Mouse (Mus musculus) kidney, embryonic 15.5 days (tissue): ENCODE measurements at regions not wholly inside any gene's neighbourhood (a gene's known extent, or its start where the extent isn't known, plus 50 kb on each side); places are given as distances from the start of the nearest gene placed in this dataset.

Source experiments
- ATAC-seq: fragments of 200-750 bp; cut with Nextera tagmentation; replicated peaks from 2 replicates; pipeline ENCODE4 v1.8.0; 2017; ENCODE audit warnings: moderate TSS enrichment; ENCODE audit not compliant: low FRiP score
- H3K27ac ChIP-seq: fragments of 300-500 bp; sonication (generic); 2 replicates; pipeline ENCODE4 v1.5.1; 2015; ENCODE audit warnings: mild to moderate bottlenecking, inconsistent platforms
- H3K27me3 ChIP-seq: fragments of 300-500 bp; sonication (generic); 2 replicates; pipeline ENCODE4 v1.6.1; 2015; ENCODE audit warnings: inconsistent platforms
- H3K36me3 ChIP-seq: fragments of 300-500 bp; sonication (generic); 2 replicates; pipeline ENCODE4 v1.6.1; 2015; ENCODE audit warnings: inconsistent platforms
- H3K4me1 ChIP-seq: fragments of 300-500 bp; sonication (generic); 2 replicates; pipeline ENCODE4 v1.6.1; 2015; ENCODE audit warnings: inconsistent platforms
- H3K4me2 ChIP-seq: fragments of 300-500 bp; sonication (generic); 2 replicates; pipeline ENCODE4 v1.6.1; 2015; ENCODE audit warnings: moderate library complexity, mild to moderate bottlenecking, inconsistent platforms
- H3K4me3 ChIP-seq: fragments of 300-500 bp; sonication (generic); replicated peaks from 2 replicates; pipeline ENCODE4 v1.5.1; 2015; ENCODE audit warnings: mild to moderate bottlenecking, inconsistent platforms
- H3K9ac ChIP-seq: fragments of 300-500 bp; sonication (generic); 2 replicates; pipeline ENCODE4 v1.6.1; 2015; ENCODE audit warnings: mild to moderate bottlenecking, inconsistent platforms
- H3K9me3 ChIP-seq: fragments of 300-500 bp; sonication (generic); replicated peaks from 2 replicates; pipeline ENCODE4 v1.6.1; 2016; ENCODE audit warnings: inconsistent platforms
- WGBS: fragments of 180-500 bp; shearing (Covaris S2); methylation state at CpG from one replicate; pipeline ENCODE4 v1.1.7; 2015; ENCODE audit warnings: mixed read lengths; 5-methylcytosine and 5-hydroxymethylcytosine counted together

GRCm38 (mm10) chr6:51302240-51302639 is 130.2 kb upstream of the Nfe2l3 start:
- no peaks in the 10 kb centered on the region for H3K27me3 ChIP-seq
- no peaks in the 10 kb centered on the region for H3K4me1 ChIP-seq
- no peak overlapping the region for H3K9ac ChIP-seq
- 91% methylated on average over 7 of the region's 7 CpGs for WGBS
- ATAC-seq, result no peak
- no peaks in the 10 kb centered on the region for H3K36me3 ChIP-seq
- H3K4me3 ChIP-seq, result no peak overlapping the region
- no peak overlapping the region for H3K27ac ChIP-seq
- 0 out of 2 replicates have a peak, but pooled peaks cover 9% of the 10 kb centered on the region for H3K9me3 ChIP-seq
- no peak overlapping the region for H3K4me2 ChIP-seq

- Histone ChIP-seq H3K4me3 (no peak overlapping the region), H3K36me3 (no peaks in the 10 kb centered on the region), H3K27ac (no peak overlapping the region), H3K4me1 (peaks cover 23% of the 10 kb centered on the region), H3K9me3 (no peaks in the 10 kb centered on the region), H3K27me3 (no peaks in the 10 kb centered on the region), H3K4me2 (no peak overlapping the region), H3K9ac (no peak overlapping the region)
- 48% methylated on average over 2 of the region's 2 CpGs for WGBS
- ATAC-seq, result no peak
Measured at GRCm38 (mm10) chr6:51318341-51318740, 114.1 kb upstream of the Nfe2l3 start.

- H3K27ac ChIP-seq, result 0 out of 2 replicates have a peak overlapping the region, but pooled peaks have one; percentile 27
- H3K4me3 ChIP-seq, result no peak overlapping the region
- H3K4me2 ChIP-seq, result no peak overlapping the region
- H3K27me3 ChIP-seq, result no peaks in the 10 kb centered on the region
- no peaks in the 10 kb centered on the region for H3K9me3 ChIP-seq
- ATAC-seq, result no peak
- 40% methylated on average over 1 of the region's 1 CpGs for WGBS
- H3K9ac ChIP-seq, result no peak overlapping the region
- peaks cover 23% of the 10 kb centered on the region for H3K4me1 ChIP-seq
- H3K36me3 ChIP-seq, result no peaks in the 10 kb centered on the region
Measured at GRCm38 (mm10) chr6:51320019-51320418, 112.5 kb upstream of the Nfe2l3 start.

- no peaks in the 10 kb centered on the region for H3K27me3 ChIP-seq
- WGBS, result 24% methylated on average over 8 of the region's 8 CpGs
- no peak overlapping the region for H3K9ac ChIP-seq
- no peaks in the 10 kb centered on the region for H3K9me3 ChIP-seq
- H3K27ac ChIP-seq, result peak overlapping the region; percentile 4
- H3K4me2 ChIP-seq, result no peak overlapping the region; the same call in 1 of the 2 replicates
- peak; percentile 73 for ATAC-seq
- no peak overlapping the region for H3K4me3 ChIP-seq
- H3K4me1 ChIP-seq, result peaks cover 23% of the 10 kb centered on the region
- H3K36me3 ChIP-seq, result no peaks in the 10 kb centered on the region
Measured at GRCm38 (mm10) chr6:51320676-51321419, 111.6 kb upstream of the Nfe2l3 start.

- WGBS, result 84% methylated on average over 2 of the region's 2 CpGs
- Histone ChIP-seq H3K4me1 (peaks cover 14% of the 10 kb centered on the region), H3K27me3 (no peaks in the 10 kb centered on the region; the same call in none of the 2 replicates), H3K4me2 (no peak overlapping the region), H3K27ac (no peak overlapping the region), H3K4me3 (no peak overlapping the region), H3K9ac (no peak overlapping the region), H3K9me3 (no peaks in the 10 kb centered on the region), H3K36me3 (no peaks in the 10 kb centered on the region)
- ATAC-seq, result no peak
Measured at GRCm38 (mm10) chr6:51326103-51326829, 106.2 kb upstream of the Nfe2l3 start.

GRCm38 (mm10) chr6:51329070-51329995 is 103.1 kb upstream of the Nfe2l3 start:
- Histone ChIP-seq H3K4me3 (no peak overlapping the region), H3K36me3 (no peaks in the 10 kb centered on the region), H3K27ac (no peak overlapping the region), H3K4me1 (peaks cover 38% of the 10 kb centered on the region), H3K9me3 (no peaks in the 10 kb centered on the region), H3K9ac (no peak overlapping the region), H3K27me3 (no peaks in the 10 kb centered on the region; the same call in none of the 2 replicates), H3K4me2 (no peak overlapping the region)
- 86% methylated on average over 13 of the region's 13 CpGs for WGBS
- ATAC-seq, result no peak

GRCm38 (mm10) chr6:51330069-51330706 is 102.3 kb upstream of the Nfe2l3 start:
- WGBS, result 38% methylated on average over 5 of the region's 5 CpGs
- no peak overlapping the region for H3K9ac ChIP-seq
- H3K9me3 ChIP-seq, result no peaks in the 10 kb centered on the region
- peaks cover 47% of the 10 kb centered on the region for H3K4me1 ChIP-seq
- no peak overlapping the region for H3K4me2 ChIP-seq
- H3K4me3 ChIP-seq, result no peak overlapping the region
- no peak overlapping the region for H3K27ac ChIP-seq
- H3K36me3 ChIP-seq, result no peaks in the 10 kb centered on the region
- no peaks in the 10 kb centered on the region; the same call in none of the 2 replicates for H3K27me3 ChIP-seq
- no peak for ATAC-seq

- no peaks in the 10 kb centered on the region for H3K9me3 ChIP-seq
- peak overlapping the region; percentile 33 for H3K4me2 ChIP-seq
- no peak overlapping the region for H3K4me3 ChIP-seq
- 39% methylated on average over 11 of the region's 11 CpGs for WGBS
- 0 out of 2 replicates have a peak, but pooled peaks have one; percentile 12 for ATAC-seq
- H3K9ac ChIP-seq, result no peak overlapping the region
- no peaks in the 10 kb centered on the region for H3K36me3 ChIP-seq
- peaks cover 56% of the 10 kb centered on the region for H3K4me1 ChIP-seq
- no peaks in the 10 kb centered on the region; the same call in none of the 2 replicates for H3K27me3 ChIP-seq
- peak overlapping the region; percentile 94 for H3K27ac ChIP-seq
Measured at GRCm38 (mm10) chr6:51332841-51333240, 99.6 kb upstream of the Nfe2l3 start.

GRCm38 (mm10) chr6:51333722-51334360 is 98.6 kb upstream of the Nfe2l3 start:
- Histone ChIP-seq H3K4me1 (peaks cover 56% of the 10 kb centered on the region), H3K27ac (peak overlapping the region; percentile 94), H3K27me3 (no peaks in the 10 kb centered on the region; the same call in none of the 2 replicates), H3K4me2 (peak overlapping the region; percentile 40), H3K9ac (no peak overlapping the region), H3K4me3 (no peak overlapping the region), H3K9me3 (no peaks in the 10 kb centered on the region), H3K36me3 (no peaks in the 10 kb centered on the region)
- ATAC-seq, result peak; percentile 82
- 10% methylated on average over 7 of the region's 7 CpGs for WGBS

- no peaks in the 10 kb centered on the region for H3K36me3 ChIP-seq
- H3K9ac ChIP-seq, result no peak overlapping the region
- peaks cover 50% of the 10 kb centered on the region for H3K4me1 ChIP-seq
- no peaks in the 10 kb centered on the region; the same call in 1 of the 2 replicates for H3K27me3 ChIP-seq
- H3K9me3 ChIP-seq, result no peaks in the 10 kb centered on the region
- no peak overlapping the region for H3K4me2 ChIP-seq
- no peak overlapping the region for H3K4me3 ChIP-seq
- peak overlapping the region; percentile 94 for H3K27ac ChIP-seq
- ATAC-seq, result no peak
- WGBS, result 72% methylated on average over 5 of the region's 5 CpGs
Measured at GRCm38 (mm10) chr6:51335314-51335713, 97.2 kb upstream of the Nfe2l3 start.

- Histone ChIP-seq H3K36me3 (no peaks in the 10 kb centered on the region), H3K9me3 (no peaks in the 10 kb centered on the region), H3K4me2 (no peak overlapping the region), H3K27me3 (no peaks in the 10 kb centered on the region), H3K4me1 (peaks cover 22% of the 10 kb centered on the region), H3K4me3 (no peak overlapping the region), H3K27ac (no peak overlapping the region), H3K9ac (no peak overlapping the region)
- 90% methylated on average over 2 of the region's 2 CpGs for WGBS
- no peak for ATAC-seq
Measured at GRCm38 (mm10) chr6:51339301-51339700, 93.2 kb upstream of the Nfe2l3 start.
